Mouse (Mus musculus) cerebellum, postnatal 25 days (tissue): Measurements from ENCODE around the gene Cfl1.

Experiments
- DNase-seq, 2 experiments: peaks; one replicate each; pipeline ENCODE4 v3.0.0; 2021; ENCODE audit warnings: mixed read lengths in 2 of 2

Gene Cfl1

DNA sequence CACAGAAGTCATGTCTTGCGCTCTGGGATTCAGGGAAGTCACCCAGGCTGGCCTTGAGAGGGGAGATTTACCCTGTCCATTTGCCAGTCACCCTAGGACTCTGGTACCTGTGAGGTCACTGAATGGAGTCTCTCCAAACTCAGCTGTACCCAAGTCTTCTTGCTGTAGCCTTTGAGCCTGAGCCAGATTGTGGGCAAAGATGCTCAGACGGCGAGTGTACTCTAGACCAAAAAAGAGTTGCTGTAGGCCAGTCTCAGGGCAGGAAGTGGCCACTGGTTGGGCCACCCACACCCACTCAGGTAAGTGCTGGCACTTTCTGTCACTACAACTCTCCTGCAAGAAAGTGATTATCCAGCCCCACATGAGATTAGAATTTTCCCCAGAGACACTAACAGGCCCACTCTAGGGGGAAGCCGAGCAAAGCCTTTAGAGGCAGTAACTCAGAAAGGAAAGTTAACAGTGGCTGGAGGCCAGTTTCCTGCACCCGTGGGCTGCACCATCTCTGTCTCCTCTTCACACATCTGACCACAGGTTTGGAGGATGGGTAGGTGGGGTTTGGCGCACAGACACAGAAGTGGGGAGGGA is 23.2 kb upstream of the Cfl1 start:
- no peak for DNase-seq

DNA sequence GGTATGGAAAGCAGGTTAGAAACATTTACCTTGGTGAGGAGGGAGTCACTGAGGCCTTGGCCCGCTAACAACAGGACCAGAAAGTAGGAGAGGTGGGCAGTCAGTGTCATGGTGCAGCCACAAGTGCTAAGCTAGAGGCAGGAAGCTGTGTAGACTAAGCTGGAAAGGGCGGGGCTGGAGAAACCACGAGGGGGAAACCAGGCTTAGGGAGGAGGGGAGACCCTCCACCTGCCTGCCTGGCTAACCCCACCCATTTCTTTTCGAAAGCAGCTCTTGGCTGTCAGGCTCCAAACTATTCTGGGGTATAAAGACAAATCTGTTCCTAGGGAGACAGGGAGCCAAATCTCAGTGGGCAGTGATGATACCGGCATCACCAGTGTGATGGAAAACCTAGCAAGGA is 21.9 kb upstream of the Cfl1 start, which contains the start of gene Ctsw:
TSS of gene Ctsw (minus strand) at position 134 of the 400 bp plus-strand sequence.
- DNase-seq, result no peak

DNA sequence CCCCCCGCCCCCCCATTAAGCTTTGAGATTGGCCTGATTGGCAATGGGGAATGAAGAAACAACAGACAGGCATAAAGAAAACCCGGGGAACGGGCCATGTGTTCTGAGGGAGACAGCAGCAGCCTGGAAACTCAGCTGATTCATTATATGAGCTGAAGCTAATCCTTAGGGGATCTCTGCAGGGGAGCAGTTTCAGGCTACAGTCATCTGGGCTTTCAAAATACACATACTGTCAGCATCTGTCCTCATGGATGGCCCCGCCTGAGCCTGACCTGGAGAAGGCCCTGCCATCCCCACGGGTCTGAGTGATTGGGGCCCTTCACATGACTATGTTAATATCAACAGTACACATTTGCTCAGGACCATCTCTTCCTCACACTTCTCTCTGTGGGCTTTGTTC is 18.4 kb upstream of the Cfl1 start:
- DNase-seq, result no peak

DNA sequence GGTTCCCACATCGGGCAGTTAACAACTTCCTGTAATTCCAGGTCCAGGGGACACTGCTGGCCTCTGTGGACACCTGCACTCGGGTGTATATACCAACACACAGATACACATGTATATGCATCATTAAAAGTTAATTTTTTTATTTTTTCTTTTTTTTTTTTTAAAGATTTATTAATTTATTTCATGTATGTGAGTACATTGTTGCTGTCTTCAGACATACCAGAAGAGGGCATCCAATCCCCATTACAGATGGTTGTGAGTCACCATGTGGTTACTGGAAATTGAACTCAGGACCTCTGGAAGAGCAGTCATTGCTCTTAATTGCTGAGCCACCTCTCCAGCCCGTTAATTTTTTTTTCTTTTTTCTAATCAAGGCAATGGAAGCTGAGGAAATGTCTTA is 17.4 kb upstream of the Cfl1 start:
- no peak for DNase-seq

DNA sequence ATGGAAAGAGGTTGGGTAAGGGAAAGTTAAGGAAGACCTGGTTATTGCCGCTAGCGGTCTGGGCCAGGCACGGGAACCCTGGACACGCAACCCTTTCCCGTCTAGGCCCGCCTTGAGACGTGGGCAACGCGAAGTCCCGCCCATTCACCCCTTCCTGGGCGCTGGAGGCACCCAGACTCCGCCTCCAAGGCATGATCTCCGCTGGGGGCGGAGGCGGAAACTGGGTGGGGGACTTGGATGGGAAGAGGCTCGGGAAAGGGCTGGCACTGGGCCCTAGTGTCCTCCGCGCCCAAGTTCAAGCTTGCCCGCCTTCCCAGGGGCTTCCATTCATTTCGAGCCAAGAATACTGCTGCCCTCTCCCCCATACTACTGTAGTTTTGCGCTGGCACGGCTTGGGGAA is 16.5 kb upstream of the Cfl1 start, which contains the start of gene Efemp2:
TSS of gene Efemp2 (plus strand) at position 235 of the 400 bp plus-strand sequence.
- peak; percentile 56 to 76 for DNase-seq

DNA sequence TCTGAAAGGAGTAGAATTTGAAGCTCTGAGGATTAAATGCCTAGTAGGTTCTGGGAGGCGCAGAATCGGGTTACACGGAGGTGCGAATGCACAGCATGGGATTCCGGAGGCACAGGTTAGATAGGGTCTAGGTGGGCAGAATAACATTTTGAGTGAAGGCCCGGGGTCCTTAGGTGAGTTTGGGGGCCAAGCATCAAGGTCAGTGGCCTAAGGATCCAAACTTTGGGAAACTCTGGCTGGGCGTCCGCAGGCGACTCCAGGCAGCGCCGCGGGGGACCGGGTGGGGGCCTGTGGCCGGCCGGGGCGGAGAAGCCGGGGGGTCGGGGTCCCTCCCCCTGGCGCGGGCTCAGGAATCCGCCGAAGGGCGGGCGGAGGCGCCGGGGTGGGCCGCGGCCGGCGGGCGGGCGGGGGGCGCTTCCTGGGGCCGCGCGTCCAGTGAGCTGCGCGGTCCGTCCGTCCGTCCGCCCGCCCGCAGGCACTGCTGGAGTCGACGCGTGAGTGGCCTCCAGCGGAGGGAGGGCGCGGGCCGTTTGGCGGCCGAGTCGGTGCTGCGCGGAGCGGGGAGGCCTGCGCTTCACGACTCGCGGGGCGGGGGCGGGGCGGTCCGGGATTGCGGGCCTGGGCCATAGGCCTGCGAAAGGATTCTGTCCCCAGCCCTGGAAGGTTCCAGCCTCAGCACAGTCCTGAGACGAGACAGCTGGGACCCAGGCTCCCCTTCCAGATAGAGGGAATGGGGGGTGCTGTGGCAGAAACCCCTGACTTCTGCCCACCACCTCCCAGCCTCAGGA is 15.8 kb upstream of the Cfl1 start:
- peak; percentile 47 to 85 for DNase-seq

DNA sequence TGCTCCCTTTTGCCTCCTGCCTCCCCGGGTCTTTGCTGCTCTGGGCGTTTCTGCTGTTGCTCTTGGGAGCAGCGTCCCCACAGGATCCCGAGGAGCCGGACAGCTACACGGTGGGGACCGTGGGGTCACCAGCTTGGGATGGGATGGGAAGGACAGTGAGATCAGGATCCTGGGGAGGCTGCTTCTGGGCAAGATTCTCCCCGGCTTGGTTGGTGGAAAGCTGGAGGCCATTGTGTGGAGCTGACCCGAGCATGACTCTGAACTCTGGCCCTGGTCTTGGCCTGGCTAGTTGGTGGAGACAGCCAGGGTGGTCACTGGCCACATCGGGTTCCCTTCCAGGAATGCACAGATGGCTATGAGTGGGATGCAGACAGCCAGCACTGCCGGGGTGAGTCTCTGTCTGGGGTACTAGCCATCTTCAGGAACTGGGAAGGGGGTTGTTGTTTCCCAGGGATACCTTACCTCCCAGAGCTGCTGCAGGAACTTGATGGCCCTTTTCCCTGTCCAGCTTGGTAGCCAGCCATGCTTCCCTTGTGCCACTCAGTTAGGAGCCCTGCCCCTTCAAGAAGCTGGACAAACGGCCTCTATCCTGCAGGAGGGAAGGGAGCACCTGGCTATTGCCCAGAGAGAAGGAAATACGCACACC is 15.1 kb upstream of the Cfl1 start:
- DNase-seq, result peak; percentile 63 to 75

DNA sequence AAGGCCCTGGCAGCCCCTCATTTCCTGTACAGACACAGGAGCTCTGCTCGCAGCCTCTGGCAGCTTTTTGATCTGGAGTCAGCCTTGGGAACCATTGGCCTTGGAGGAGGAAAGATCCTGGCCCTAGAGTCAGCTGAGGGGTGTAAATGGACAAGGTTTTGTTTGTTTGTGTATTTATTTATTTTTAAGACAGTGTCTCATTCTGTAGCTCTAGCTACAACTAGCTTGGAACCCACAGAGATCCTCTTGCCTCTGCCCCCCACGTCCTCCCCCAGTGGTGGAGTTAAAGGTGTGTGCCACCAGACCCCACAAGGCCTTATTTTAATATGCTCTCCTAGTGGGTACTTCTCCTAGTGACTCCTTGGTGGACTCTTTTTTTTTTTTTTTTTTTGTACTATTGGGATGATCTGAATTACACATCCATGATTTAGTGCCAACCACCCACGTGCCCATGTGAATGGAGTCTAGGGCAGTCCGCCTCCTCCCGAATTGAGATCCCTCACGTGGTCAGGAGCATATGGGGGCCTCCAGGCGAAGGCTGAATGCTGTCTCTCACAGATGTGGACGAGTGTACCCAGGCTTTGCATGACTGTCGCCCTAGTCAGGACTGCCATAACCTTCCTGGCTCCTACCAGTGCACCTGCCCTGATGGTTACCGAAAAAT is 13.1 kb upstream of the Cfl1 start:
- DNase-seq, result peak in 1 of 2 experiments; percentile 38

DNA sequence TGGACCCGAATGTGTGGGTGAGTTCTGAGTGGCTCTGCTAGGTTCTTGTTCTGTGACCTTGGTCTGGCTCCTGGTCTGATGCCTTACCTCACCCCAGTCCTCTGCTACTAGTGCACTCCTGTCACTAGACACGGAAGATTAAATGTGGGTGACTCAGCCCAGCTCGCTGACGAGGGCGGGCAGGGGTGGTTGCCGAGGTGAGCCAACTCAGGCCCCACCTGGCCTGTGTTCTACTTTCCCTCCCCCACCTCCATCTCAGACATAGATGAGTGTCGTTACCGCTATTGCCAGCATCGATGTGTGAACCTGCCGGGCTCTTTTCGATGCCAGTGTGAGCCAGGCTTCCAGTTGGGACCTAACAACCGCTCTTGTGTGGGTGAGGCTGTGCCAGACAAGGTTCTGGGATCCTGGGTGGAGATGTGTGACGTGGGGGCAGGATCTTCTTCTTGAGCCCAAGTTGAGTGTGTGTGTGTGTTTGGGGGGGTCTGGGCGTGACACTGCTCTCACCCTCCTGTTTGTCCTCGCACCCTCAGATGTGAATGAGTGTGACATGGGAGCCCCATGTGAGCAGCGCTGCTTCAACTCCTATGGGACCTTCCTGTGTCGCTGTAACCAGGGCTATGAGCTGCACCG is 12.5 kb upstream of the Cfl1 start:
- DNase-seq, result no peak

DNA sequence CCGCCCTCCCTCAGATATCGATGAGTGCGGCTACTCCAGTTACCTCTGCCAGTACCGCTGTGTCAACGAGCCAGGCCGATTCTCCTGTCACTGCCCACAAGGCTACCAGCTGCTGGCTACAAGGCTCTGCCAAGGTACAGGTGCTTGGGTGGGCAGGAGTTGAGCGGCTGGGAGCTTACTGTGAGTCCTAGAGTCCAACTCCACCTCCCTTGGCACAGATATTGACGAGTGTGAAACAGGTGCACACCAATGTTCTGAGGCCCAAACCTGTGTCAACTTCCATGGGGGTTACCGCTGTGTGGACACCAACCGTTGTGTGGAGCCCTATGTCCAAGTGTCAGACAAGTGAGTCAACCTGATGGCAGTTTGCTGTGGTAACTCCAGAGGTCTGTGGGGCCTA is 10.2 kb upstream of the Cfl1 start:
- DNase-seq, result peak; percentile 39 to 44

DNA sequence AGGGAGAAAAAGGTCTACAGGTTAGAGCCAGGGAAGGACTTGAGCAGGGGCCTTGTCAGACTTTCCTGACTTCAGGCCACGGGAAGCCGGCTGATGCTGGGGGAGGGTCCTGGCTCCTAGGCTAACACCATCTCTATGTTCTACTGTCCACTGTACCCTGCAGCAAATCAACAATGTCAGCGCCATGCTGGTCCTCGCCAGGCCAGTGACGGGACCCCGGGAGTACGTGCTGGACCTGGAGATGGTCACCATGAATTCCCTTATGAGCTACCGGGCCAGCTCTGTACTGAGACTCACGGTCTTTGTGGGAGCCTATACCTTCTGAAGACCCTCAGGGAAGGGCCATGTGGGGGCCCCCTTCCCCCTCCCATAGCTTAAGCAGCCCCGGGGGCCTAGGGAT is 8.9 kb upstream of the Cfl1 start:
- DNase-seq, result peak in 1 of 2 experiments; percentile 39

DNA sequence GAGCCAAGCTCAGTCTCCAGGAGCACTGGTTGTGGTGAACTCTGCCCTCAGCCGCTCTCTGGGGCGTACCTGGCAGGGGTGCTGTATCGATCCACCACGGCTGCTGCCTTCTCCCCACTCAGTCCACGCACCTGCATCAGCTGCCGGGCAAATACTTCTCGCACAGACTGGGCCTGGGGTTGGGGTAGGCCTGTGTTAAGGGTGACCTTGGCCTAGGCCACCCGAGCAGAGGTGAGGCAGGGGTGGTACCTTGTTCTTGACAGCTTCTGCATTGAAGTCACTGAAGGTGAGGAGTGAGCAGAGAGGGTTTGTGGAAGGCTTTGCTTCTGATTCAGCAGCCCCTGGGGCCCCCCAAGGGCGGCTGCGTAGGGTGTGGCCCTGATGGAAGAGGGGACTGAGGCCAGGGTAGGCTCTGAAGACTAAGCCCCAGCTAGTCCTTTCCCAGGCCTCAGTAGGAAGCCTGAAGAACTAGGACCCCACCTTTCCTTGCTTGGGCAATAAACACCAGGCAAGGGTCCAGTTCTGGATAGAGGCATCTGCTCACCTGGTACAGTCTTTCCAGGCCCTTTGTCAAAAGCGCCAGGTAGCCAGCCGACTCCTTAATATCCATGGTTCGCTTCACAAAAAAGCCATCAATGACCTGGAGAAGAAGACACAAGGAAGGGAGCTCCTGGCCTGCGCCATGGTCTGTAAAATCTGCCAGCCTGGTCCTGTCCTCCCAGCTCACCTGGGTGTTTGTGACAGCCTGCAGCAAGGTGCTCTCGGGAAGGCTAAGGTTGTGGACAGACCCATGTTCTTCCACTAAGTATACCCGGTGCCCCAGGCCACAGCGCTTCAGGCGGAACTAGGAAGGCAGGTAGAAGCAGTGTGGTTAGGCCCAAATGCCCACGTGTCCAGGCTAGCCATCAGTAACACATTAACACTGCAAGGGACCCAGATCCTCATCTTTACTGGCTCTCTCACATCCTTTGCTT is 6.6 kb upstream of the Cfl1 start:
- DNase-seq, result peak; percentile 51

DNA sequence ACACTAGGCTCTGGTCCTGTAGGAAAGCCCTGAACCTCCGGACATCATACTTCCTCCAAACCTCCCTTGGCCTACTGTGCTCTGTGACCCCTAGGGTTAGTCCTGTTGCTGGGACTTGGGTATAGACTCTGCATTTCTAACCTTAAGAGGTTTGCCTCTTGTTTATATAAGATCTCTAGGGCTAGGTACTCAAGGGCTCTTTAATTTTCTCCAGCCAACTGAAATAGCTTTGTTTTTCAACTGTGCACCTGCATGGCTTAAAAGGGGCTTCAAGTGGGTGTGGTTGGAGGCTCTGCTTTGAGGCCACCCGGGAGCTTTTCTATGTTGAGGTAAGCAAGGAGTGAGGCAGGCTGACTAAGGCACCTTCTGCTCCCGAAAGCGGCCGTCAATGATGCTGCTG is 5.8 kb upstream of the Cfl1 start:
- DNase-seq, result no peak

DNA sequence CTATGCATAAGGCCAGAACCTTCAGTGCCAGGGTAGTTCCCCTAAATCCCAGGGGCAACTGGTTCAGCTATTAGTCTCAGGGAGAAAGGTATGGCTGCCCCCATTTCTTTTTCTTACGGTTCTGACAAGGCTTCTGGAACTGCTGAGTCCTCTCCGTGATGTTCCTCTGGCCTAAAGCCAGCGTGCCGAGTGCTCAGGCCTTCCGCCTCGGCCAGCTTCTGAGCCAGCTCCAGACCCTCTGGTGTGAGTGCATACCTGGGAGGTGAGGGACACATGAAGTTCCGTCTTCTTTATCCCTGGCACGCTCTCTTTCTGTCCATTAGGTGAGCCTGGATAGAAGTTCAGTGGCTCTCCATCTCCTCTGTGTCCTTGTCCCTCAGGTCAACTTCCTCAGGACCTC is 4.9 kb upstream of the Cfl1 start:
- peak in 1 of 2 experiments; percentile 80 for DNase-seq

DNA sequence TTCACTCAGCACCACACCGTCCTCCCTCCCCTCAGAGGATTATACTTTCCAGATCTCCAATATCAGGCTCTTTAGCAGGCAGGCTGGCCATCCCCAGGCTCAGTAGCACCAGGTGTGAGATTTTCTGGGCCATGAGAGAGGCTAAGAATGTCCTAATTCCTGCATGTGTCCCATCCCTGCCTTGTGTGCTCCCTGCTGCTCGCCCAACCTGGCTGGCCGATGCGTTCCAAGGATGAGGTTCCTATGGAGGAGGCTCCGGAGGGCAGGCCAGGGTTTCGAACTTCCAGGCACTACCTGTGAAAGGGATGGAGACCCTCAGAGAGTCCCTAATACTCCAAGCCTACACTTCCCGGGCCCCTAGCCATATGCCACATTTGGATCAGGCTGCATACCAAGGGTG is 4.4 kb upstream of the Cfl1 start:
- peak; percentile 88 for DNase-seq

DNA sequence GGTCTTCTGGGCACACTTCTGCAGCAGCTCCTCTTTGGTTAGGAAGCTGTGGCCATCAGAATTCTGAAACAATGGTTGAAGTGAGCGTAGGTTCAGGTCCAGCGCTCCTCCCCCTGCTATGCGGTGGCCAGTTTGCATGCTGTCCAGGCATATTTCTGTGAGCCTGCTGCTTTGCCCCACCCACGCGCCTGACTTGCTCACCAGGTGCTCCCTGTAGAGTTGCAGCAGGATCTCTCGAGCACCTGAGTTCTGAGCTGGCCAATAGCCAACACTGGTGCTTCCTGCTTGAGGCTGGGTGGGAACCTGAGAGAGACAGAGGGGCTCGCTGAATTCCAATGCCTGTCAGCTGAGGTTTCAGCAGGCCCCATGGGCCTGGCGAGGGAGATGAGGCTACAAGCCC is 4.0 kb upstream of the Cfl1 start:
- DNase-seq, result peak; percentile 84 to 85

DNA sequence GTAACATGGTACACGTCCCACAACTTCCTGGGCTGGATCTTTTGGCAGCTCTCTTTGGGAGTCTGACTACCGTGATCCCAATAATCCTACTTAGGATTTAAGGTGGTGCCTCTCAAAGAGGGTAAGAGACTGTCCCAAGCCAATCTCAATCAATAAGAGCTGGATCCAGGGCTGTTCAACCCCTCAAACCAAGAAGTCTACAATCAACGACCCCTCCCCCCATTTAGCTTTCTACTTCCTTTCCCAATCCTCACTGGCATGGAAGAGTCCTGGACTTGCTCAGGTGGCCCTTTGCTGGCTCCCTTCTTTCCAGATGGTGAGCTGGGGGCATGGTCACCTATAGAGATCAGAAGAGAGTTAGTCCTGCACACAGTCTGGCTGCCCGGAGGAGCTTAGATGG is 3.5 kb upstream of the Cfl1 start:
- DNase-seq, result peak; percentile 39 to 44

DNA sequence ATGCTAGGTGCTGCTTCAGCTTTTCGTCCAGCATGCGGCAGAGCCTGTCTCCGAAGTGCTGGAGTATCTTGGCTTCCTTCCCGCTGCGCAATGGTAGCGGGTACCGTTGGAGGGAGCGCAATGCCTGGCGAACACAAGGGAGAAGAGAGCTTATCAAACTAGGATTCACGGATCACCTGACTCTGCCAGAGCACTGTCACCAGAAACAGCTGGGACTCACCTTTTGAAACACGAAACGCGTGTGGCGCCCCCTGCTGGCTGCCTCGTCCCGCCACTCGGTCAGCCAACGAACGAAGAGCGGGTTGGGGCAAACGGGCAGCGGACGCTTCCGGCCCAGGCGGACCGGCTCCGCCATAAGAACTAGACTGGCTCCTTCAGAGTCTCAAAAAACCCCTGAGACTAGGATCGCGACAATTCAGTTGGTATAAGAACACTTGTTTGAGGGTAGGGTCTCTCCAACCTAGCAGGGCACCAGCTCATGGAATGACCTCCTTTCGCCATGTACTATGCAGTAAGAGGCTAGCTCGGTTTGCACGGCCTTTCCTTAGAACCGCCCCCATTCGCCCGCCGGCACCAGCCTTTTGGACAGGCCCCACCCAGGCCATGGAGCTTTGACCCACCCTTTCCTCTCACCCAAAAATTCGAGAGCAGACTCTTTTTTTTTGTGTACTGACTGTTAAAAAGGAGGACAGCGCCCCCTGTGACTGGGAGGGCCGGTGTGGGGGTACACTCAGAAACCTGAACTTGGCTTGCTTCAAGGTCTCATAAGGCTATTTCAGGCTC is 2.3 kb upstream of the Cfl1 start, which contains the start of gene Mus81:
TSS of gene Mus81 (minus strand) at position 635 of the 783 bp plus-strand sequence.
- DNase-seq, result peak; percentile 98

DNA sequence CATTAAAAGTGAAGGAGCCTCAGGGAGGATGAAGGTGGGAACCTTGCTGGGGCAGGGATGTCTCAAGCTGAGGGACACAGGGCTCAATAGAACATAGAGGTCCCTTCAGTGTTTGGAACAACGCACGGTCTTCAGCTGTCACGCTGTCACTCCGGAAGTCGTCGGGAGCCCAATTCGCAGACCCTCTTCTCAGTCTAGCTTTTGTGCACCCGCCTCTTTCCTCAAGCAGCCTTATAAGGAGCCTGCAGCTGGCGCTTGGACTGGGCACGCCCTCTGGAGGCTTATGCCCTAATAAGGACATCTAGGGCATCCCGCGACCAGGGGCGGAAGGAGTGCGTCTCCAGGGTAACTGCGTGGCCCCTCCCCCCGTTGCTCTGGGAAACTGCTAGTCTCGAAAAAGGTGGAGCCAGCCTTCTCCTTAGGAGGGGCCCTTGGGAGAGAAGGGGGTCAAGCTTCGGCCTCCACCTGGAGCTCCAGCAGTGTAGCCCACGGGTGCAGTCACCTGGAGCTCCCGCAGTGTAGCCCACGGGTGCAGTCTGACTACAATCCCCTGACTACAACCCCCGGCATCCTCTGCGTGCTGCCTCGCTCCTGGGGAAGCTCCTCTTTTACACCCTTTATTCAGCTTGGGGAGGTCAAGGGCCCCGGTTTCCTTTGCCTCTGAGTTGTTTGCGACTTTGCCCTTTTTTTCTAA is 1.2 kb upstream of the Cfl1 start:
- DNase-seq, result peak; percentile 97

DNA sequence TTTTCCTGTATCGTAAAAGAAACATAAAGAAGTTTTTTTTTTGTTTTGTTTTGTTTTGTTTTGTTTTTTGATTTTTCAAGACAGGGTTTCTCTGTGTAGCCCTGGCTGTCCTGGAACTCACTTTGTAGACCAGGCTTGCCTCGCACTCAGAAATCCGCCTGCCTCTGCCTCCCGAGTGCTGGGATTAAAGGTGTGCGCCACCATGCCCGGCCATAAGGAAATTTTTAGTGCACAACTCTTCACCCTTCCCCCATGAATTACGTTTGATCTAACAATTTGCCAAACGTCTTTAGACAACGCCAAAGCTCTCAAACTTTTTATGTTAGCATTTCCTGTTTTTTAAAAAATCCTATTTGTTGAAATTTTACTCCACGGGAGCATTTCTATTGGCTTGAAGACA is 534 bp upstream of the Cfl1 start:
- peak; percentile 24 to 25 for DNase-seq
